Mouse (Mus musculus) CH12.LX (cell line): ENCODE data around the gene Abtb1.

Source experiments
- CTCF ChIP-seq, 2 experiments: IDR thresholded peaks in 1 of 2; conservative IDR thresholded peaks in 1 of 2; 2 replicates each; pipeline ENCODE4 v1.5.1; 2011 to 2012; ENCODE audit warnings: low read depth in 2 of 2, low read length in 2 of 2, improper control_type of control experiment in 1 of 2, inconsistent platforms in 1 of 2, mild to moderate bottlenecking in 1 of 2, moderate library complexity in 1 of 2
- ELF1 ChIP-seq: IDR thresholded peaks from 2 replicates; pipeline ENCODE4 v1.6.1; 2014; ENCODE audit warnings: low read depth, mild to moderate bottlenecking, inconsistent platforms, low read length, improper control_type of control experiment
- EP300 ChIP-seq: IDR thresholded peaks from 2 replicates; pipeline ENCODE4 v1.6.1; 2011; ENCODE audit warnings: low read length, improper control_type of control experiment
- HCFC1 ChIP-seq: IDR thresholded peaks from 2 replicates; pipeline ENCODE4 v1.6.1; 2012; ENCODE audit warnings: low read depth, mild to moderate bottlenecking, inconsistent platforms, low read length, improper control_type of control experiment
- JUND ChIP-seq: conservative IDR thresholded peaks from 2 replicates; pipeline ENCODE4 v1.6.1; 2011; ENCODE audit warnings: low read depth, low read length, improper control_type of control experiment
- KAT2A ChIP-seq: IDR thresholded peaks from 2 replicates; pipeline ENCODE4 v1.6.1; 2012; ENCODE audit warnings: low read length, improper control_type of control experiment, inconsistent platforms; ENCODE audit not compliant: insufficient replicate concordance
- POLR2A ChIP-seq: IDR thresholded peaks from 2 replicates; pipeline ENCODE4 v1.6.1; 2011; ENCODE audit warnings: low read depth, mild to moderate bottlenecking, improper control_type of control experiment, low read length
- RAD21 ChIP-seq: IDR thresholded peaks from 2 replicates; pipeline ENCODE4 v1.6.1; 2011; ENCODE audit warnings: low read depth, mild to moderate bottlenecking, low read length, improper control_type of control experiment, moderate library complexity
- ZKSCAN1 ChIP-seq: IDR thresholded peaks from 2 replicates; pipeline ENCODE4 v1.6.1; 2012; ENCODE audit warnings: low read depth, inconsistent platforms, low read length, improper control_type of control experiment, borderline replicate concordance
- ZMIZ1 ChIP-seq: IDR thresholded peaks from 2 replicates; pipeline ENCODE4 v1.6.1; 2012; ENCODE audit warnings: low read depth, mild to moderate bottlenecking, inconsistent platforms, low read length, improper control_type of control experiment
- ZNF384 ChIP-seq: IDR thresholded peaks from 2 replicates; pipeline ENCODE4 v1.6.1; 2012; ENCODE audit warnings: low read depth, low read length, improper control_type of control experiment, inconsistent platforms

DNA sequence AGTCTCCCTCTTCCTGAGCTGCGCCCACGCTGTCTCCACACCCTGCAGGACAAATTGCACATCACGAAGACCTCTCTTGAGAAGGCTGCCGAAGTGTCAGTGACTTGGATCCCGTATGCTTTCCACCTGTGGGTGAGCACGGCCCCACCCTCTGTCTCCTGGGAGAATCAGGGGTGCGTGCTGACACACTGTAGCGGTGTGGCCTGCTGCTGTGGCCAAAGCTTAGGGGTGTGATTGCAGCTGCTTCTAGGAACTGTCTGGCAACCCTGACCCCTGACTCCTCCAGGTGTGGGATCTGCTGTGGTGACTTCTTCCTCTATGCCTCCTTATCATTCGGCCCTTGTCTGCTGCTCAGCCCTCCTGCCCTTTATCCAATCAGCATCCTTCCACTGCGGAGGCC lies 28.0 kb downstream of the Abtb1 start:
- TF ChIP-seq HCFC1 (no peak), EP300 (no peak), POLR2A (no peak), KAT2A (no peak), JUND (no peak), ELF1 (no peak), ZMIZ1 (no peak), RAD21 (no peak), CTCF (conservative IDR thresholded peaks at IDR 0.05 in 1 of 2, IDR thresholded peaks at IDR 0.05 in 1 of 2; ENCODE audit: low read depth in 2 of 2, low read length in 2 of 2) (no peak), ZNF384 (no peak), ZKSCAN1 (no peak)
